Mouse (Mus musculus) central nervous system, embryonic 14 days (tissue): ENCODE data around the gene Olfr161. TPM values are rescaled to one million over a fixed set of nuclear protein-coding genes. Genes with fewer than 3 reads are reported as not detected.

Experiments used
- polyA plus RNA-seq: library from polyadenylated mRNA; depleted of rRNA; stranded (reverse); fragments of >200 nt; gene quantifications from 2 replicates; pipeline ENCODE4 v1.2.3, GENCODE M21; 2012; rRNA removed

Olfr161 gene
- not detected in 2 replicates for polyA plus RNA-seq

DNA sequence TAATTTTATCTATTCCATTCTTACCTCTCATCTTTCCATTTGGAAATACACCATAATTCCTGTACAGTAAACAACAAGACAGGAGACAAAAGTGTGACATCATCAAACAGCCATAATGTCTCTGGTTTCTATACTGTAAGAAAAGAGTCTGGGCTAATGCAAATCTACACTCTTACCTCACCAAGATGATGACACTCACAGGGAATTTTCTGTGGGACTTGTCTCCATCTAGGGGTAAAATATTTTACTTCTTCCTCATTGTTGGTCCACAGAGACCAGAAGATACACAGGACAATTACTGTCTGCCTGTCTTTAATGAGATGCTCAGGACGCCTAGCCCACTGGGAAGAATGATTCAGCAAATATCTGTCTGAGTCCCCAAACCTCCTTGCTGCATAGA, at the start of gene Olfr161:
Olfr161 (plus strand) TSS at position 352 of the 400 bp plus-strand sequence.

Other genes starting within 250 kb of the Olfr161 start
- 0.08 TPM in 1 of 2 replicates, not detected in the other for gene Mefv, start 127.1 kb downstream of the Olfr161 start, polyA plus RNA-seq
- gene Zfp263, start 153.1 kb downstream of the Olfr161 start, polyA plus RNA-seq, result 17.1 and 18.3 TPM in 2 replicates
- gene Olfr15, start 239.8 kb downstream of the Olfr161 start, polyA plus RNA-seq, result not detected in 2 replicates